Mouse (Mus musculus): Measurements from ENCODE around the gene Fem1a.

- TF ChIP-seq CTCF (IDR thresholded peaks at IDR 0.05; ENCODE audit: low read depth, low read length): no peak
- no peak for TF ChIP-seq POLR2A (IDR thresholded peaks at IDR 0.05; ENCODE audit: borderline replicate concordance, low read depth, low read length)
These were observed 51.5 kb downstream of the Fem1a start for GRCm38 (mm10) chr17:56308088-56308487.
